Mouse (Mus musculus) liver, embryonic 14.5 days (tissue): ENCODE measurements around the gene Tdp1. TPM values are rescaled to one million over a fixed set of nuclear protein-coding genes. Genes with fewer than 3 reads are reported as not detected.

Experiments
- ATAC-seq: fragments of 200-750 bp; cut with Nextera tagmentation; 2 replicates; pipeline ENCODE4 v1.8.0; 2017; ENCODE audit warnings: moderate number of reproducible peaks, mild to moderate bottlenecking, moderate library complexity; ENCODE audit not compliant: insufficient read depth
- DNase-seq, 3 experiments: peaks; one replicate each; pipeline ENCODE4 v3.0.0-alpha.2; 2012 to 2013; ENCODE audit warnings: low read depth in 3 of 3, low spot score in 3 of 3
- H3K27ac ChIP-seq: fragments of 300-500 bp; sonication (generic); 2 replicates; pipeline ENCODE4 v1.5.1; 2014; ENCODE audit warnings: moderate library complexity, mild to moderate bottlenecking, control low read depth, inconsistent platforms
- H3K27me3 ChIP-seq: fragments of 300-500 bp; sonication (generic); 2 replicates; pipeline ENCODE4 v1.6.1; 2014; ENCODE audit warnings: mild to moderate bottlenecking, low read length, moderate library complexity; ENCODE audit not compliant: control insufficient read depth, insufficient read depth
- H3K36me3 ChIP-seq: fragments of 300-500 bp; sonication (generic); replicated peaks from 2 replicates; pipeline ENCODE4 v1.6.1; 2014; ENCODE audit warnings: low read depth; ENCODE audit not compliant: control insufficient read depth, insufficient read depth
- H3K4me1 ChIP-seq, 2 experiments: fragments of 200-500 bp in 1 of 2; fragments of 300-500 bp in 1 of 2; sonication (generic) in 1 of 2; replicated peaks; 2 replicates each; pipeline ENCODE4 v1.6.1; 2012 to 2014; ENCODE audit warnings: antibody characterized with exemption in 1 of 2, inconsistent platforms in 1 of 2, low read length in 1 of 2; ENCODE audit not compliant: control insufficient read depth in 2 of 2, insufficient read depth in 2 of 2
- H3K4me2 ChIP-seq: fragments of 300-500 bp; sonication (generic); 2 replicates; pipeline ENCODE4 v1.6.1; 2014; ENCODE audit warnings: low read depth, mild to moderate bottlenecking, control low read depth, moderate library complexity
- H3K4me3 ChIP-seq, 2 experiments: fragments of 200-500 bp in 1 of 2; fragments of 300-500 bp in 1 of 2; sonication (generic) in 1 of 2; 2 replicates each; pipeline ENCODE4 v1.5.1; 2012 to 2014; ENCODE audit warnings: low read depth in 2 of 2, low read length in 2 of 2, mild to moderate bottlenecking in 2 of 2, control low read depth in 1 of 2, inconsistent platforms in 1 of 2, moderate library complexity in 1 of 2; ENCODE audit not compliant: insufficient read depth in 1 of 2
- H3K9ac ChIP-seq: fragments of 300-500 bp; sonication (generic); replicated peaks from 2 replicates; pipeline ENCODE4 v1.6.1; 2014; ENCODE audit warnings: mild to moderate bottlenecking, control low read depth, moderate library complexity
- H3K9me3 ChIP-seq: fragments of 300-500 bp; sonication (generic); 2 replicates; pipeline ENCODE4 v1.6.1; 2016; ENCODE audit warnings: low read length, mixed read lengths; ENCODE audit not compliant: control insufficient read depth
- CTCF ChIP-seq: IDR thresholded peaks from 2 replicates; pipeline ENCODE4 v1.5.1; 2016; ENCODE audit warnings: antibody characterized with exemption, low read depth, control low read depth
- EP300 ChIP-seq: IDR thresholded peaks from 2 replicates; pipeline ENCODE4 v1.6.1; 2016; ENCODE audit warnings: antibody characterized with exemption, low read depth
- WGBS: fragments of 180-500 bp; shearing (Covaris S2); extraction: QIAGEN DNeasy Blood & Tissue Kit; methylation state at CpG from one replicate; pipeline ENCODE4 v1.1.7; 2014; ENCODE audit not compliant: insufficient replicate concordance; 5-methylcytosine and 5-hydroxymethylcytosine counted together
- polyA plus RNA-seq, 2 experiments: library from polyadenylated mRNA; depleted of rRNA in 1 of 2; stranded (reverse) in 1 of 2; unstranded in 1 of 2; fragments of >200 nt; fragmentation: Nextera tagmentation in 1 of 2; extraction: Ambion mirVana in 1 of 2; gene quantifications; 2 replicates each; pipeline versions ENCODE4 v1.2.1 to v1.2.3; 2012 to 2014

Tdp1 gene
- polyA plus RNA-seq (2012; rRNA removed) = 15.4 and 16.8 TPM in 2 replicates
- 23.3 and 29.8 TPM in 2 replicates for polyA plus RNA-seq (2014; fragmentation: Nextera tagmentation; extraction: Ambion mirVana)

DNA sequence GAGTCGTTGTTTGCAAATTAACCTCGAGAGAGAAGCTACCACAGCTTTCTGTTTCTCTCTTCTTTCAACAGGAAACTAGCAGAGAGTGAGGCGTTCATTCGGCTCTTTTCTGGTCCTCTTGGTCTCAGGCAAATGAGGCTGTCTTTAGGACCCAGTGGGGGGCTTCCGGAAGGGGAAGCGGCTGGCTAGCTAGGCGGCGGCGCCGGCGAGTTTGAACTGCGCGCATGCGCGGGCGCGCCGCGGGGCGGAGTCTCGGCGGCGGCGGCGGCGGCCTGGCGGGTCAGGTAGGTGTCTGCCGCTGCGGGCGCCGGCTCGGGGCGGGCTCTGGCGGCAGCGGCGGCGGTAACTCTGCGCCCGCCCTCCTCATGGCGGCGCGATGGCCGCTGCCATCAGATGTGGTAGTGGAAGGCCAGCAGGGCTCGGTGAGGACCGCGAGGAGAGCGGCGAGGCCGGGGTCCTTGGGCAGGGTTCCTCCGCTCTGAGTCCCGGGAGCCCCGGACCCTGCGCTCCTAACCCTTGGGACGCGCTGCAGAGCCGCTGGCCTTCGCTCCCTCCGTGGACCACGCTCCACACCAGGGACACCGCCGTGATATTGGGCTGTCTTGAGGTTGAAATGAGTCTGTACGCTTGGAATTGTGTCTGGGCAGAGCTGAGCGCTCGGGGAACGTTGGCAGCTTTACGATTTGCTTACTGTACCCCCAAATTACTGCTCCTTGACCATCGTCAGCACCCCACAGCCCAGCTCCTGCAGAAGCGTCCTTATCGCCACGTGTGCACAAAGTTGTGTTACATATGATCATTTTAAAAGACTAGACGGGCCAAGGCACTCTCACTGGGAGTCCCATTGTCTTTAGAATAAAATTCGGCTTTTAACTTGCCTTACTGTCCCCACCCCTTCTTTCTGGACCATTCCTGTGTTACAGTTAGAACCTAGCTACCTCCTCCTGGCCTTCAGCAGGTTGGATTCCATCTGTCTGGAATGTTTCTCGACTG lies at the start of gene Tdp1, which contains the start of gene Efcab11:
Gene Tdp1, plus strand, starts transcription at position 249 of the 993 bp plus-strand sequence.
Gene Efcab11, minus strand, starts transcription at position 171 of the 993 bp plus-strand sequence.
- Histone ChIP-seq H3K4me3 (peak within 1 kb of the TSS; percentile 84 to 95), H3K4me1 (peaks cover 15 to 17% of the 10 kb centered on the region in 2 experiments), H3K4me2 (peak within 1 kb of the TSS; percentile 99), H3K27ac (peak within 1 kb of the TSS; percentile 92), H3K36me3 (no peaks in the 10 kb centered on the region), H3K9me3 (no peaks in the 10 kb centered on the region), H3K9ac (peak within 1 kb of the TSS; percentile 87), H3K27me3 (no peaks in the 10 kb centered on the region)
- WGBS = under 1% methylated on average over 62 of the region's 73 CpGs
- ATAC-seq (peak; percentile 82), DNase-seq (peak; percentile 78 to 84 (median 83))
- TF ChIP-seq EP300 = no peak
- no peak; the same call in 1 of the 2 replicates for TF ChIP-seq CTCF

DNA sequence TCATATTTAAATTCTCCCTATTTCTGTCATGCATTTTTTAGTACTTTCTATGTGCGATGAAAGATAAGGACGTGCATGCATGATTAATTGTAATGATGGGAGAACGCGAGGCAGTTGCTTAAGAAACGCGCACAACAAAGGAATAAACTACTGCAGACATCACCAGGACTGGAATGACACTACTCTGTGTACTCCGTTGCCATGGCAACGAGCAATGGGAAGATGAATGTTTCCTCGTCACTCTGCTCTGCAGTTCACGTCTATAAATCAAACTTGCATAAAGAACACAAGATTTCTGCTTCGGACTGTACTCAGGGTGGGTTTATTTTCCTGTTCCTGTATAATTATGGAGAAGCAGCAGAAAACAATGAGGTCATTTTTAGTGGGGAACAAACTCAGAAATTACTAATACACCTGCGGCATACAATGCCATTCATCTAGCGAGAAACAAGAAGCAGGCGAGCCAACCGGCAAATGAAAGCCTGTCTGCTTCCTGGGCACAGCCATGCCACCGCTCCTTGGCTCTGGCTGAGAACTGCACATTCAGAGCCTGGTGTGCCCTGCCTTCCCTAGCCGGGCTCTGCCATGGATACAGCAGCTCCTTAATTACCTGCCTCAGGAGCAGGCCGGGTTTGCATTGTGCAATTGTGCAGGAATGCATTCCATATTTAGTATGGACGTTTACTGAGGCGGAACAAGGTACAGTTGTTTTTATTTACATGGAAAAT lies 47.7 kb upstream of the Tdp1 start:
- Histone ChIP-seq H3K36me3 (no peaks in the 10 kb centered on the region), H3K27me3 (no peaks in the 10 kb centered on the region), H3K4me3 (no peak overlapping the region), H3K9me3 (no peaks in the 10 kb centered on the region), H3K4me2 (no peak overlapping the region), H3K9ac (no peak overlapping the region), H3K27ac (no peak overlapping the region), H3K4me1 (no peaks in the 10 kb centered on the region)
- ATAC-seq (no peak), DNase-seq (peak in 1 of 3 experiments; percentile 12)
- TF ChIP-seq CTCF (no peak), EP300 (no peak)
- WGBS = 70% methylated on average over 20 of the region's 20 CpGs

DNA sequence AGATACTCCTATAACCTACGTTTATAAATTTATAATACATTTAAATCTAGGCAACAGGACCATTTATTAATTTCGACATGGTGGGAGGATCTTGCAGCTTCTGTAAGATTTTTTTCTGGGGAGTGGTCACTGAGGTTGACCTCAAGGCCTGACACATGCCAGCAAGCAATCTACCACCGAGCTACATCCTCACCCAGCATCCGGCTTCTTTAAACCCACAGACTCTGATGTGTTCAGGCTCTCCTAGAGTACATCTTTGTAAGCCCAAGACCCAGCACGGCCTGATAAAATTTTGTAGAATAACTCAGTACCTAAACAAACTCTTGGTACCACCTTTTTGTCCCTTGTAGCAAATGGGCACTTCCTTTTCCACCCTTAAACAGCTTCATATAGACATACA lies 46.8 kb upstream of the Tdp1 start:
- TF ChIP-seq CTCF = no peak
- no peak for TF ChIP-seq EP300
- H3K9me3 ChIP-seq = no peaks in the 10 kb centered on the region
- H3K4me2 ChIP-seq = no peak overlapping the region
- ATAC-seq = no peak
- H3K36me3 ChIP-seq = no peaks in the 10 kb centered on the region
- H3K27me3 ChIP-seq = no peaks in the 10 kb centered on the region
- H3K27ac ChIP-seq = no peak overlapping the region
- WGBS = 59% methylated on average over 5 of the region's 5 CpGs
- DNase-seq = no peak
- H3K4me3 ChIP-seq = no peak overlapping the region
- no peak overlapping the region for H3K9ac ChIP-seq
- H3K4me1 ChIP-seq = no peaks in the 10 kb centered on the region

DNA sequence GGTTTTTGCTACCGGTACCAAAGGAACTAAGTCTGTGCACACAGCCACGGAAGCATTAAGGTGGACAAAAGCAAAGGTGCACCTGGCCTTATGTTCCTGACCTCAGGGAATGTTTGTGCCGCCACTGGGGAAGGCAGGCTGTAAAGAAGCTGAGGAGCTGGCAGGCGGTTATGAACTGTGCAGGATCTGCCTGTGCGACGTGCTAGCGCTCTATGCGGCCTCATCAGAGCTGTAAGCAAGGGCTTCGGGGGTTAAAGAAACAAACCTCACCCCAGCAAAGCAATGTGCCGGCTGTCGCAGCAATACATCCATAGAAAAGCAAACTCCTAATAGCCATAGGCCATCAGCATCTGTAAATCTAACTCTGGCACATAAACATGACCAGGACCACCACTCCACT lies 46.2 kb upstream of the Tdp1 start:
- TF ChIP-seq CTCF = no peak
- no peak for TF ChIP-seq EP300
- Histone ChIP-seq H3K27me3 (no peaks in the 10 kb centered on the region), H3K4me3 (no peak overlapping the region), H3K36me3 (no peaks in the 10 kb centered on the region), H3K4me1 (no peaks in the 10 kb centered on the region; a peak in 1 of 4 replicates), H3K4me2 (no peak overlapping the region), H3K9me3 (no peaks in the 10 kb centered on the region), H3K27ac (no peak overlapping the region), H3K9ac (no peak overlapping the region)
- ATAC-seq = no peak
- 74% methylated on average over 11 of the region's 11 CpGs for WGBS
- no peak for DNase-seq
